Mouse (Mus musculus) granulocyte monocyte progenitor cell, adult 5-6 weeks (primary cell): ENCODE measurements around the gene Mier3. TPM values are rescaled to one million over a fixed set of nuclear protein-coding genes. Genes with fewer than 3 reads are reported as not detected.
A peak's percentile ranks its signal among the peaks of the same experiment; 100 is the strongest.

Experiments used
- ATAC-seq: replicated peaks from 2 replicates; pipeline ENCODE4 v1.8.0; 2016; ENCODE audit warnings: mild to moderate bottlenecking, moderate TSS enrichment, inconsistent platforms; ENCODE audit not compliant: poor library complexity, severe bottlenecking
- total RNA-seq, 2 experiments: library from RNA; stranded (forward) in 1 of 2; stranded (reverse) in 1 of 2; fragments of 200-712, 200-1000 nt in 1 of 2; fragments of >200 nt in 1 of 2; fragmentation: Nextera tagmentation in 1 of 2; gene quantifications; 2 replicates each; pipeline ENCODE4 v1.2.3; 2014 to 2017

Mier3 gene
- total RNA-seq (2014; fragmentation: Nextera tagmentation), result 30.9 and 33.6 TPM in 2 replicates
- 41.0 and 51.9 TPM in 2 replicates for total RNA-seq (2017)

- ATAC-seq, result no peak
These were observed at the start of gene Mier3 for GRCm38 (mm10) chr13:111680679-111681078. Gene Mier3 (plus strand): TSS chr13:111680979.

DNA sequence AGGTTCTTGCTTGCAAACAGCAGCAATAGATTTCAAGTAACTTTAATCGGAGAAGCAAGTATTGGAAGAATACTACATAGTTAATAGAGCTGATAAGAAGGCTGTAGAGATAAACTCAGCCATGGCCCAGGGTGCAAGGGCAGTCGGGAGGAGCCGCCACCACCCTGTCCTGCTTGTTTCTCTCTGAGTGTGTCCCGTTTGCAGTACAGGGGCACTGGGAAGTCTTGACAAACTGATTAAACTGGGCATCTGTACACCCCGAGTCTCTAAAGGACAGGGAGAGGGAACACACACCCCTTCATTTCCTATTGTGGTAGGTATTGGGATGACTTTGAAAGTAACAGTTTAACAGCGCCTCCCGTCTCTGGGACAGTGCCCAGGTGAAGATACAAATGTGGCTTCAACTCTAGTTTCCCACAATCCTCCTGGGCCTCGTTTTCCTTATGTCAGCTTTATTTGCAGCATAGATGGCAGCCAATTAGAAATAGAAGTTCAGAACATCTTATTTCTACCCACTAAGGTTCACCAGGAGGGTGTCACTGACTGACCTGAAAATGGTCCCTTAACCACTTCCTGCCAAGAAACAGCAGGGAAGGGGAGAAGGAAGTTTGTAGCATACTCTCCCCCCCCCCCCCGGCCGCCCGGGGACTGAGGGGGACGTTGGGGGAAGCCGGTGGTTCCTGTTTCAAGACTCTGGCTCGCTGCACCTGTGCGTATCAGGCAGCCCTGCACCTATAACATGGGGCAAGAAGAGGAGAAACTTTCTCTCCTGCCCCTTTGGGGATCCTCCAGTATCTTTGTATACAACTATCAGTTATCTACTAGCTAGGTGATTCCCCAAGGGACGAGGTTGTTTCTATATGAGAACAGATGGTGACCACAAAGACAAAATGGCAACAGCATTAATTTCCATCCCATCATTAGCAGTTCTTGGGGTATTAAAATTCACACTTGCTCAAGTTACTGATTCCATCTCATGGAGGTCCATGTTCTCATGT is 46.3 kb upstream of the Mier3 start:
- peak; percentile 92 for ATAC-seq

- ATAC-seq, result peak; percentile 96
These were observed 40.5 kb upstream of the Mier3 start for GRCm38 (mm10) chr13:111640319-111640718.

- ATAC-seq, result no peak
These were observed 37.1 kb upstream of the Mier3 start for GRCm38 (mm10) chr13:111643636-111644035.

GRCm38 (mm10) chr13:111646204-111646603 is 34.6 kb upstream of the Mier3 start:
- ATAC-seq, result no peak

GRCm38 (mm10) chr13:111647279-111647678 is 33.5 kb upstream of the Mier3 start:
- ATAC-seq, result peak; percentile 84

GRCm38 (mm10) chr13:111651020-111651419 is 29.8 kb upstream of the Mier3 start:
- ATAC-seq, result no peak

DNA sequence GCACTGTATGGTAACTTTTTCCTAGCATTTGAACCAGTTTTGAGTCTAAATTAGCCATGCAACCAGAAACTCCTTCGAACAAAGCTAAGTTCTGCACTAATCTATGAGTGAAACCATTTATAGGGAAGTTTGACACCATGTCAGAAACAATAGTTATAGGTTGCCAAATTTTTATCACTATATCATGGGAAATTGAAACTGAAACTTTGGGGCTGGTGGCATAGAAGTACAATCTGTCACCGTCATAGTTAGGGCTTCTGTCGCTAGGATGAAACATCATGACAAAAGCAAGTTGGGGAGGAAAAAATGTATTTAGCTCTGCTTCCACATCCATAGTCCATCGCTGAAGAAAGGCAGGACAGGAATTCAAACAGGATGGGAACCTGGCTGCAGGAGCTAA is 25.5 kb upstream of the Mier3 start:
- peak; percentile 82 for ATAC-seq

DNA sequence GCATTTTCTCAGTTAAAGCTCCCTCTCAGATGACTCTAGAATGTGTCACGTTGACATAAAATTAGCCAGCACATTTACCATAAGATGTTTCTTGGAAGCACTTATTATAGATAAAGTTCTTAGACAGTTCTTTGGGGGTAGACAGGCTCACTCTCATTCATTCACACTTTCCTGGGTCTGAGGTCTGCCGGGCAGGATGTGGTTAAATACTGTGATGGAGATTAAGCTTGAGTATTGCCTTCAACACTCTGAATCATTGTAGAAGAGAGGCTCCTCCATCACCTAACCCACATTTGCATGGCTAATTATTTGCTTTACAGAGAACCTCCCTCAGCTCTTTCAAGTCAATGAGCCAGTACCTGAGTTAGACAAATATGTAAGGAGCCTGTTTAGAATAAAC is 24.9 kb upstream of the Mier3 start:
- ATAC-seq, result peak; percentile 42

DNA sequence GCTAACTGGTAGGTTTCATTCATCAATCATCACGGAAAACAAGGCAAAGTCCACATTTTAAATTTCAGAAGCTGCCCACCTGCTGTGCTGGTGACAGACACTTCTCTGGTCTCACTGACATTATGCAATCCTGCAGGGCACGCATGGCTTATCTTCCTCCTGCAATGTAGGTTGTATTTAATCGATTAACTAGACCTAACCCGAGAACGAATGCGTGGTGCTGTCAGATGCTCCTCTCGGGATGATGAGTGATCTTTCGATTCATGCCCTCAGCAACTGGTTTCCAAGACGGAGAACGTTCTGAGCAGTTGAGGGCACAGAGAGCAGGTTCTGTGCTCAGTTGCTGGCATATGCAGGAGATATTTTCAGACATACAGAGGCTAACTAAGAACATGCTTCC is 24.5 kb upstream of the Mier3 start:
- no peak for ATAC-seq

DNA sequence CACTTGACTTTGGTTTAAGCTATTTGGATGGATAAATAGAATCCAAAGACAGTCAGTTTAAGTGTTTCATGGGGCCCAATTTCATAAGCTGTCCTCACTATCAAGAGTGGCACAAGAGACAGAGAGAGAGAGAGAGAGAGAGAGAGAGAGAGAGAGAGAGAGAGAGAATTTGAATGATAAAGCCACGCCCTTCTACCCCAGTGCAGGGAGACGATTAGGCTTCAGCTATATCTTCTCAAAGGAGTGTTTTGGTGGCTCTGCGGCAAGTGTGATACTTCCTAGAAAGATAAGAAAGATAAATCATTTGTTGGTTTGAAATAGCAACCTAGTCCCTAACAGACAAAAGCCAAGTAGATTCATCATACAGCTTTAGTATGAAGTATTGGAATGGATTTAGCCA is 24.0 kb upstream of the Mier3 start:
- ATAC-seq, result no peak

DNA sequence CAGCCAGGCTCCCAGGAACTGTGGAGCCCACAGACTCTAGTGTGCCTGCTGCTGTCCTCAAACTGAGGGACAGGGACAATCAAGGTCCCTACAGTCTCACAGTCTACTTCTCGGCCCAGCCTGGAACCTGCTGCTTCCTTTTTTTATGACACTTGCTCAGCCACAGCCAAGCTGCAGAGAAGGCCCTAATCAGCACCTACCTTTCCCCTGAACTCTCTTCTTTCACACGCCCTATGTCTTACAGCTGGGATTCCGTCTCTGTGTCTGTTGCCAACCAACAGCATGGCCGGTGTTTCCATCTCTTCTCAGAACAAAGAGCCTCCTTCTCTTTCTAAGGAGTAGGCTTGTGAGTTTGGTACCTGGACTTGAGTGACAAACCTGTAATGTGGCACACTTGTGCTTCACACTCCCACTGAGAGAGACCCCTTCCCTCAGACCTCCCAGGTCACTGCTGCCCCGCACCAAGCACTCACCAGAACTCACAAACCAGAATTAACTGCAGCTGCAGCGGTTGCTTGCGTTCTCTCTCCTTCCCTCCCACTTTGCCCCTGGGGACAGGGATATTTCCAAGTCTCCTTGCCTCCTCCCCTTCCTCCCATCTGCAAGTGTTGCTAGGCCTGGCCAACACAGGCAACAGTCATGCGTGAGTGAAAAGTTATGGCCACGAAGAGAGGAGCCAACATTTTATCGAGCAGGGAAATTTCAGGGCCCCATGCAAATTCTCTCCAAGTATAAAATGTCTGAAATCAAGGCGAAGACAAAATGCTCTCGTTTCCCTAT is 22.1 kb upstream of the Mier3 start:
- 0 out of 2 replicates have a peak, but pooled peaks have one; percentile 7 for ATAC-seq

DNA sequence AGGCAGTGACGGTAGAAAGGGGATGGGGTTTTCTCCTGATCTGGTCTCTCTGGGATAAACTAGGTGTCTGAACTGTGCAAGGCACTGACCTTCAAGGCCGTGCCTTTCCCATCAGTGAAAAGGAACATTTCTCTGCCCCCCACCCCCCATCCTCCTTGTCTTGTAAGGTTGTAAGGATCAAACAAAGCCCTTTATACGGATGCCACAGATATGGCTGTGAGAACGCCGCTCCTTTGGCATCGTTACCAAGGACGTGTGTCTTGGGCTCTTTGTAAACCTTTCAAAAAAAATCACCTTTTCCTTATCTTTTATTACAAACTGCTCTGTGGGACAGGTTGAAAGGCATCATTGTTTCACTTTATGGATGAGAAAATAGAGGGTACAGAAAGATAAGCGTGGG is 21.3 kb upstream of the Mier3 start:
- ATAC-seq, result no peak

GRCm38 (mm10) chr13:111660072-111660471 is 20.7 kb upstream of the Mier3 start:
- no peak for ATAC-seq

DNA sequence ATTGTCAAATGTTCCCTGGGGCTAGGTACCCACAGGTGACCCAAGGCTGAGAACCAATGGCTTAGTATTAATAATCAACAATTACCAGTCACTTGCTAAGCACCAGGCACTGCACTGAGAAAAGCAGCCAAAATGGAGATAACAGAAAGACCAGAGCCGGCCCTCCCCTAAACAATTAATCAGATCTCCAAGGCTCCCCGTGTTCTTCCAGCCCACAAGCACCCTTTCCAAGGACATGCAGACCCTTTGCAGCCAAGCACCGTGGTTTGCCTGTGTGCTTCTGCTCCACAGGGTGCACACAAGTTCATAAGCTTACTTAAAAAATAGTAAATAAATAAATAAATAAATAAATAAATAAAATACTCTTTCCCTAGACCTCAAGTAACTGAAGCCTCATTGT is 20.2 kb upstream of the Mier3 start:
- no peak for ATAC-seq

DNA sequence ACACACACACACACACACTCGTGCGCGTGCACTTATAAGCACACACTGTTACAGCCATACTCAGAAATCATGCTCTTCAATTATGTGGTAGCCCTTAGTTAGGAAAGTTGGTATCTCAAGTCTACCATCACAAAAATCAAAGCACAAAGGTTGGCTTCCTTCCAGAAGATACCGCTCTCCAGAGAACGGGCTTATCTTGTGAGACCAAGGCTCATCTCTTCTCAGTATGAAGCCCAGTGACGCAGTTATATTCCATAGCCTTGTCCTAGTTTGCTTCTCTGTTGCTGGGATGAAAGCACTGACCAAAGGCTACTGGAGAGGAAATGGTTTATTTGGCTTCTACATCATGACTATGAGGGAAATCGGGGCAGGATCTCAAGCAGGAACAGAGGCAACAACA is 12.8 kb upstream of the Mier3 start:
- no peak for ATAC-seq

DNA sequence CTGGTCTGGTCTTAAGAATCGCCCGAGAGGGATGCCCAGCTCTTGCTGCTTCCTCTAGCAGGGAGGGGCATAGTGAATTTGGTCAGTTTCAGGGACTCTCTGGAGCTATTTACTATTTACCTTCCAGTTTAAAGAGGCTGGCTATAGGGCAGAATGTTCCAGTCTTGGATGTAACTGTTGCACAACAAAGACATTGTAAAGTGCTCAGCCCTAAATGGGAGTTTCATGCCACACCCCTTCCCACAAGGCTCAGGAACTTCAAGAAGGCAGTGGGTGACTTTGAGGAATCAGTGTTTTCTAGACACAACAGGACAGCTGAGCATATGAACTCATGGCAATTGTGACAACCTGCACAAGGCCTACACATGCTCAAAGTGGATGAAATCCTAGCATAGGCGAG is 3.9 kb upstream of the Mier3 start:
- peak; percentile 35; the same call in 1 of the 2 replicates for ATAC-seq

DNA sequence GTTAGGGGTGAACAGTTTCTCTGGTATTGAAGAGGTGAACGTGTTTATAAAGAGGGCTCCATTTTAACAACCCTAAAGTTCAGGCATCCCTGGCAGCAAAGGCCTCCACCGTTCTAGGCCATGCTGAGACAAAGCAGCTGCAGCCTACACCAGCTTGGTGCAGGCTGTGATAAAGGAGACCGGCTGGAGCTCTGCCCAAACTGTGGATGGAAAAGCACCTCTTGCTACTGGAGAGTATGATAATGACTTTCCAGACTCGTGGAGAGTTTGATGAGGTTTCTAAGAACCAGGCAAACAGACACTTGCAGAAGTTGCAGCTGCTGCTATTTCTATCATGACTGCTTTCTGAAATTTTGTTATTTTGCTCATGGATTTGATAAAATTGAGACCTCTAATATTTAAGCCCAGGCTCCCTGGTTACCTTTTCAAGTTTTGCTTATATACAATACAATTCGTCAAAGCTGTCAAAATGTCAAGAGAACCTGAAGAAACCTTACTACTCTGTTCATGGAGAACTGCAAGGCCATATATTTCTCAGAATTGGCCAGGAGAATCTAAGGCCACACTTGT is 3.4 kb downstream of the Mier3 start:
- no peak for ATAC-seq

GRCm38 (mm10) chr13:111685751-111686462 is 5.1 kb downstream of the Mier3 start:
- peak; percentile 87 for ATAC-seq
